Mouse (Mus musculus) adrenal gland, adult 2 months (tissue): ENCODE data around the gene Zfpm1. TPM values are rescaled to one million over a fixed set of nuclear protein-coding genes. Genes with fewer than 3 reads are reported as not detected.

Source experiments
- DNase-seq: peaks from one replicate; pipeline ENCODE4 v3.0.0; 2021
- polyA plus RNA-seq: library from polyadenylated mRNA; depleted of rRNA; stranded (reverse); fragments of >200 nt; gene quantifications from 2 replicates; pipeline ENCODE4 v1.2.3, GENCODE M21; 2012
- total RNA-seq, 2 experiments: library from RNA; stranded (reverse); gene quantifications; 2 replicates each; pipeline ENCODE4 v1.2.3; 2021

The Zfpm1 gene
- total and polyA plus RNA-seq, 3 experiments, result 16.0 to 37.4 (median 24.2) TPM

DNA sequence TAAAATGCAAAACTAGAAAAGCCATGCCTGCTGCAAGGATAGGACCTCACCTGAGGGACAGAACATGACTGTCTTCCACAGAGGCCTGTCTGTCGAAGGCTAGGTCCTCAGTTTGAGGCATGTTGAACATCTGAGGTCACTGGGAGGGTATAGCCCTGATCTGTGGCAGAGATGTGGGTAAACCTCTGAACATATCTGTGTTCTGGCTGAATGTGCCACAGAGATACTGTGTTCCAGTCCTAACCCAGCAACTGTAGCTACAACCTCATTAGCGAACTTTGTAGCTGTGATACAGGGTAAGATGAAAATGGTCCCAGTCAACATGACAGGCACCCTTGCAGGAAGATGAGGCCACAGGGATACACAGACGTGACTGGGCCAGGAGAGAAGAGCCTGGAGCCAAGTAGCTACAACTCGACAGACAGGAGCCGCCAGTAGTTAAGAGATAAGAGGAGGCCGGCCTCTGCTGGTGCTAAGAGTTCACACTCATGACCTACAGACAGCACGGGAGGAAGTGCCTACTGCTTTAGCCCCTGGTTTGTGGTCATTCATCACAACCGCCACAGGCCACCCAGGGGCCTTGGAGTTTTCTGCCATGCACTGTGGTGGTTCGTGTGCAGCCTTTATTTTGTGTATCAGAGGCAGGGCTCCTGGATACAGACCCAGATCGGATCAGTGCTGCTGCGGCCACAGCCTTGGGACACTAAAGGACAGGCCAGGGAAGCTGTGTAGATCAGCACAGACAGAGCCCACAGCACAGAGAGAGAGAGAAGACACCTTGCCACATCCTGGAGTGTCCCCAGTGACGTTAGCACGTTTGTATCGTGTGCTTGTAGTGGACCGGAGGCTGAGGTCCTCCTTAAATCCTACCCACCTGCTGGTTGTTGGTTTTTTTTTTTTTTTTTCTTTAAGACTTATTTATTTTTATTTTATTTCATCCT is 67.7 kb downstream of the Zfpm1 start:
- no peak for DNase-seq

- DNase-seq, result no peak
Measured at GRCm38 (mm10) chr8:122350309-122351089, 68.6 kb downstream of the Zfpm1 start.

GRCm38 (mm10) chr8:122354157-122354556 is 72.2 kb downstream of the Zfpm1 start:
- no peak for DNase-seq

DNA sequence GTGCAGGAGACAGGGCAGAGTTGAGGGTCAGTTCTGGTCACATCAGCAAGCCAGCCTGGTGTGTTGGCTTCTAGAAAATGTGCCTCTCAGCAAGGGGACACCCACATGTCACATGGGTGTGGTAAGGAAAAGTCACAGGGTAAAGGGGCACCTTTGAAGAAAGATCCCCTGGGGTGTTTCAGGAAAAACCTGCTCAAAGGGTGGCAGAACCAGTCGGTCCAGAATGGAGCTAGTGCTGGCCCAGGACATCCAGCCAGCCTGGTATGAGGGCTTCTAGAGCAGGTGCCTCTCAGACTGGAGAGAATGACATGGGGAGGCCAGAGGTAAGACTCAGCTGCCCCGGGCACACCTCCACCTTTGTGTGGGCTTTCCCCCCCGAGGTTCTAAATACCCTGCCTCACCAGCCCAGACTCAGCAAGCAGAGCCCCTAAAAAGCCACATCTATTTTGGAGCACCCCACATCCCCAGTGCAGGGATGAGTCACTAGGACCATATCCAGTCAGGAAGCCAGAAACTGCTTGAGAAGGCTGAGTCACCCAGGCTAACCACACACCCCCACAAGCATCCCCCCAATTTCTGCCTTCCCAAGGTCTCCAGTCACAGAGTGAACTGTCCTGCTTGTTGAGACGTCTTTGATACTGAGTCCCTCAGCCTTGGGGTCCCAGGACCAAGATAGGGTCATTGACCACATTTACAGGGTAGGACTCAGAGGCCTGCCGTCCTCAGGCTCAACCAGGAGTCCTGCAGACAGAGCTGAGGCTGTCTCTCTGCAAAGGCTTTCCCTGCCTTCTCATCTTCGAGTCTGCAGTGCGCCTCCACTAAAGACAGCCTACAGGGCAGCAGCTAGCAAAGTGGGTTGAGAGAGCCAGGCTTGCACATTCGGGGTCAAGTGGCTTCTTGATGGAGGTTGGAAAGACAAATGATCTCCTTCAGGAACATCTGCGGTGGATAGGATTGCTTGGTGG is 74.0 kb downstream of the Zfpm1 start:
- no peak for DNase-seq

GRCm38 (mm10) chr8:122357202-122357601 is 75.3 kb downstream of the Zfpm1 start:
- no peak for DNase-seq

DNA sequence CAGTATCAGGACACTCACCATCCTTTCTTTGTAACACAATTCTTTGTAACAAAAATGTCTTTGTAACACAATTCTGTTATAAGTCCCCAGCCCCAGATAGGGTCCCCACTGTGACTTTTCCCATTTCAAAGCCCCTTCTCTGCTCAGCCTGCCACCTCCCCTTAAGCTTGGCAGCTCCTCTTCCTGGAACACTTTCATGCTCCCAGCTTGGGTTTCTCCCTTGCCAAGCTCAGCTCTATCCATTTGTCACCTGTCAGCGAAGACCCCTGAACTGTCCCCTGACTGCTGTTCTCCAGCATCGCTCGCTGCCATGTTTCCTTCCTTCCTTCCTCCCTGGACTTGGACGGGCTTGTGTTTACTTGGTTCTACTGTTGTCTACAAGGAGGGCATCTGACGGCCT is 75.7 kb downstream of the Zfpm1 start:
- DNase-seq, result no peak

DNA sequence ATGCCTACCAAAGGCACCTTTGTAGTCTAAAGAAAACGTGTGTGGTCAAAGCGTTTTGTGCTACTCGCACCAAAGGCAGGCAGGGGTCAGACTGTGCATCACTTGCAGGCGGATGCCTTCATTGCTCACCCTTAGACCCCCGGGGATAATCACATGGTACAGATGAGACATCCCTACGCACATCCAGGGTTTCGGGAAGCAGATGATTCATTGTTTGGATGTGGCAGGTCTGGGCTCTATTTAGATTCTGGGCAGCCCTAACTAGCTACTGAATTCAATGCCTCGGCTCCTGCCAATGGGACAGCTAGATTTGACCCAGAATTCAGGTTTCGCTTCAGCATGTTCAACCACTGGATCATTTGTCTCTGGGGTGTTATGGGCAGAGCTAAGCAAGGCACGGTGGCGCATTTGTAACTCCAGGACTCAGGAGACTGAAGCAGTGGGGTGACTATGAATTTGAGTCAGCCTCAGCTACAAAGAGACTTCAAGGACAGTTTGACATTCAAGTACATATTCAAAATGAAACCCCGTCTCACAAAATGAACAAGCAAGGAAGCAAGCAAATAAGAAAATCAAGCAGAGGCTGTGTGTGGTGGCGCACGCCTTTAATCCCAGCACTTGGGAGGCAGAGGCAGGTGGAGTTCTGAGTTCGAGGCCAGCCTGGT is 77.3 kb downstream of the Zfpm1 start:
- DNase-seq, result peak; percentile 42

DNA sequence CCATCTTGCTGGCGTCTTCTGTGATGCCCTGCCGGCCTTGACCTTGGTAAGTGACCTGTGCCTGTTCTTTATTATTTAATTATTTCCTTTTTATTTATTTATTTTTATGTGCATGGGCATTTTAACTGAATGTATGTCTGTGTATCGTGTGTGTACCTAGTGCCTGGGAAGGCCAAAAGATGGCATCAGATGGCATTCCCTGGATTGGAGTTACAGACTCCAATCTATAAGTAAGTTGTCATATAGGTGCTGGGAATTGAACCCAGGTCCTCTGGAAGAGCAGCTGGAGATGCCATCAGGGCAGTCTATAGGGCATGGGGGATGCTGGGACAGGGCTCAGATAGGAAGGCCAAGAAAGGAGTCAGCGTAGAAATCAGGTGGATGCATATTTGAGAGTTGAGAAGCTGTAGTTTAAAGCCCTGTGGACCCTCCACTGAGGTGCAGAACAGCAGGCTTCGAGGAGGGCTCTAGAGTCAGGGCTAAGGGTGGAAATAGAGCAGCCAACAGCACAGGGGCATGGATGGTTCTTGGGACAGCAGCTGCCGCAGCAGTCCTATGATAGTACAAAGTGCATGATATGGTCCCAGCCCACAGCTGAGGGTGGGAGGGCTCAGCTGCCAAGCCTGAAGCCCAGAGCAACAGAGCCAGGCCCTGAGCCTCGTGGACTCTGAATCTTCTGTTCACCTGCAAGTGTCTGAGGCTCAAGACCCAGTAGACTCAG is 78.9 kb downstream of the Zfpm1 start, which contains the start of gene Trhr2:
Trhr2 (minus strand) TSS at position 51 of the 721 bp plus-strand sequence.
- no peak for DNase-seq

GRCm38 (mm10) chr8:122362271-122362670 is 80.3 kb downstream of the Zfpm1 start:
- DNase-seq, result no peak

- no peak for DNase-seq
Measured at GRCm38 (mm10) chr8:122362967-122363366, 81.0 kb downstream of the Zfpm1 start.

DNA sequence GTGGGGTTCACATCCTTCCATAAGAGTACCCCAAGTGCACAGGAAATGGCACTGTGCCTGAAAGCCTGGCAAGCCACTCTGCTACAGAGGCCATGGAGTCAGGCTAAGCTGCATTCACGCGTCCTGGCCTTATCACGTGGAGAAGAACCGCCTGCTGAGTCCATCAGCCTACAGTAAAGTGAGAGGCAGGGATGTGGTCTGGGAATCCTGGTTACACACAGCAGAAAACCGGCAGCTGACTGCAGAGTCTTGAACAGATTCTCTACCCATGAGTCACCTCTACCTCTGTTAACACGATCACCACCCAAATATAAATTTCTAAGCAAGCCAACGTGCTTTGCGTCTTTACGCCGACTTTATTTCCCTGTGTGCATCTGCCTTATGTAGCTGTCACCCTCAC is 86.6 kb downstream of the Zfpm1 start:
- no peak for DNase-seq

DNA sequence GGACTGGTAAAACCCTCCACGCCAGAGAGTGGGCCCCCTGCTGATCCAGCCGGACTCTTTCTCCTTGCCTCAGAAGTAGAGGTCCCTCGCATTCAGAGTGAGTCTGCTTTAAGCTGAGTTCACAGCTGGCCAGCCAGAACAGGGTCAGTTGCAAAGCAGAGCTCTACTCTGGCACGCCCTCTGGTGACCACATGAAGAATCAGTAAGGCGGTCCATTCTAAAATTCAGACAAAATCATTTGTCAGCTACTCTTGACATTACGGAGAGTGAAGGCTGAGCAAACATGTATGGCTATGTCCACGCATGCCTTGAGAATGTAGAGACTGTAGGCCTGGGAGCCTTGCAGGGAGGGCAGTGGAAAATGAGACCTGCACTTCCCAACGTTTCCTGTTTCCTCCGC is 87.7 kb downstream of the Zfpm1 start:
- peak; percentile 69 for DNase-seq

- DNase-seq, result no peak
Measured at GRCm38 (mm10) chr8:122371706-122372105, 89.8 kb downstream of the Zfpm1 start.

GRCm38 (mm10) chr8:122375320-122375719 is 93.4 kb downstream of the Zfpm1 start:
- no peak for DNase-seq

DNA sequence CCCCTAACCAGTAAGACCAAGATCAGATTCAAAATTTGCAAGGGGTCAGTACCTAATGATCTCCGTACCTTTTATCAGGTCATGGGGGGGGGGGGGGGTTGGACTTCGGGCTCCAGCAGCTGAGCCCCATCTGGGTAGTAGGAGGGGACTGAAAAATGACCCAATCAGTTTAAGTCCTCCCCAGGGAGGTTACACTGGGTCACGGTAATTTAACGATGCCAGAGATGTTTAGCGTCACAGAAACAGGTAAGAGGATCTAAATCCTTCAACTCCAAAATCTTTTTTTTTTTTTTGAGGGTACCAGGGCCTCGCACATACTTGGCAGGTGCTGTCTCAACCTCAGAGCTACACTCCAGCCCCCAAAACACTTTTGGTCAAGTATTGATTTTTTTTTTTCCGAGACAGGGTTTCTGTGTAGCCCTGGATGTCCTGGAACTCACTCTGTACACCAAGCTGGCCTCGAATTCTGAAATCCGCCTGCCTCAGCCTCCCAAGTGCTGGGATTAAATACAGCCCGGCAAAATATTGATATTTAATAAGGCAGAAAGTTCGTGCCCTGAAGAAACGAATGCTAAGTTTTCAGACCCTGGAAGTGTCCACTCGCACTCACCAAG is 93.9 kb downstream of the Zfpm1 start:
- DNase-seq, result no peak

- DNase-seq, result peak; percentile 99
Measured at GRCm38 (mm10) chr8:122376365-122377231, 94.7 kb downstream of the Zfpm1 start, which contains the start of gene Zc3h18. Gene Zc3h18, plus strand, starts transcription at chr8:122376609.

DNA sequence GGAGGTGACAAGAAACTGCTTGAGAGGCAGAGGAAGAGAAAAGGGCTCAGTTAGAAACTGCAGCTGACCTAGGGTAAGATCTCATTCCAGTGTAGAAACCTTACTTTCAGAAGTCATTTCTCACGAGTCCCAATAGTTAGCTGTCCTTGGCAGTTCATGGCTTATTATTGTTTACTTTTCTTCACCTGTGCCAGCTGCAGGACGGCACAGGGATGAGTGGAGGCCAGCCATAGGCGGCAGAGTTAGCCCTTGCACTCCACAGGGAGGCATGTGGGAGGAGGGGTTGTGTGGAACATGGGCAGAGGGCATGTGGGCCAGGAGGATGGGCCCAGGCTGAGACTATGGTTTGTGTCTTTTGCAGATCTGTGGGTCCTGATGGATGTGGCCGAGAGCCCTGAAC is 101.1 kb downstream of the Zfpm1 start:
- no peak for DNase-seq
